Mouse (Mus musculus) CH12.LX (cell line): ENCODE results near the gene Apoc2. TPM values are rescaled to one million over a fixed set of nuclear protein-coding genes. Genes with fewer than 3 reads are reported as not detected.
A peak's percentile ranks its signal among the peaks of the same experiment; 100 is the strongest.

Experiments used
- DNase-seq: peaks from one replicate; pipeline ENCODE4 v3.0.0-alpha.2; 2013; ENCODE audit errors: extremely low read depth
- H3K27ac ChIP-seq: 2 replicates; pipeline ENCODE4 v1.5.1; 2012; ENCODE audit warnings: low read depth, mild to moderate bottlenecking, control low read depth, moderate library complexity; ENCODE audit not compliant: insufficient read depth
- H3K27me3 ChIP-seq: replicated peaks from 2 replicates; pipeline ENCODE3; 2012; ENCODE audit warnings: inconsistent platforms
- H3K36me3 ChIP-seq, 2 experiments: replicated peaks in 1 of 2; 2 replicates each; pipeline versions ENCODE3 to v1.6.1; 2012; ENCODE audit warnings: inconsistent platforms in 1 of 2, low read length in 1 of 2, mild to moderate bottlenecking in 1 of 2, mixed read lengths in 1 of 2, moderate library complexity in 1 of 2; ENCODE audit not compliant: control insufficient read depth in 1 of 2, insufficient read depth in 1 of 2
- H3K4me1 ChIP-seq, 2 experiments: 2 replicates each; pipeline ENCODE4 v1.6.1; 2012; ENCODE audit warnings: inconsistent platforms in 1 of 2, moderate library complexity in 1 of 2; ENCODE audit not compliant: insufficient read depth in 2 of 2, control insufficient read depth in 1 of 2
- H3K4me2 ChIP-seq: 2 replicates; pipeline ENCODE4 v1.6.1; 2012; ENCODE audit warnings: low read depth, mild to moderate bottlenecking, control low read depth; ENCODE audit not compliant: poor library complexity, insufficient read depth, severe bottlenecking
- H3K4me3 ChIP-seq, 3 experiments: fragments of 150-350 bp in 1 of 3; sonication (generic) in 1 of 3; replicated peaks in 1 of 3; 2 replicates each; pipeline versions ENCODE3 to v1.5.1; 2011 to 2012; ENCODE audit warnings: low read depth in 2 of 3, low read length in 2 of 3, mild to moderate bottlenecking in 2 of 3, moderate library complexity in 2 of 3, control low read depth in 1 of 3, improper control_type of control experiment in 1 of 3, inconsistent platforms in 1 of 3, mixed read lengths in 1 of 3; ENCODE audit not compliant: poor library complexity in 1 of 3
- H3K79me2 ChIP-seq: replicated peaks from 2 replicates; pipeline ENCODE4 v1.6.1; 2012; ENCODE audit warnings: mild to moderate bottlenecking, moderate library complexity; ENCODE audit not compliant: control insufficient read depth, poor library complexity, insufficient read depth, severe bottlenecking; ENCODE audit errors: extremely low read depth
- H3K9ac ChIP-seq: 2 replicates; pipeline ENCODE4 v1.6.1; 2012; ENCODE audit warnings: low read depth, mild to moderate bottlenecking, control low read depth, moderate library complexity; ENCODE audit not compliant: insufficient read depth
- H3K9me3 ChIP-seq: replicated peaks from 2 replicates; pipeline ENCODE3; 2012; ENCODE audit warnings: low read length, inconsistent platforms, mixed read lengths
- BHLHE40 ChIP-seq: IDR thresholded peaks from 2 replicates; pipeline ENCODE4 v1.6.1; 2011; ENCODE audit warnings: mild to moderate bottlenecking, low read depth, low read length, improper control_type of control experiment
- ELF1 ChIP-seq: IDR thresholded peaks from 2 replicates; pipeline ENCODE4 v1.6.1; 2014; ENCODE audit warnings: low read depth, mild to moderate bottlenecking, inconsistent platforms, low read length, improper control_type of control experiment
- EP300 ChIP-seq: IDR thresholded peaks from 2 replicates; pipeline ENCODE4 v1.6.1; 2011; ENCODE audit warnings: low read length, improper control_type of control experiment
- HCFC1 ChIP-seq: IDR thresholded peaks from 2 replicates; pipeline ENCODE4 v1.6.1; 2012; ENCODE audit warnings: low read depth, mild to moderate bottlenecking, inconsistent platforms, low read length, improper control_type of control experiment
- NRF1 ChIP-seq: IDR thresholded peaks from 2 replicates; pipeline ENCODE4 v1.6.1; 2014; ENCODE audit warnings: low read depth, mild to moderate bottlenecking, inconsistent platforms, low read length, improper control_type of control experiment, moderate library complexity
- PAX5 ChIP-seq: IDR thresholded peaks from 2 replicates; pipeline ENCODE4 v1.6.1; 2012; ENCODE audit warnings: low read length, inconsistent platforms, mixed read lengths
- RCOR1 ChIP-seq: conservative IDR thresholded peaks from 2 replicates; pipeline ENCODE4 v1.6.1; 2012; ENCODE audit warnings: low read depth, mild to moderate bottlenecking, inconsistent platforms, low read length, improper control_type of control experiment
- SIN3A ChIP-seq: IDR thresholded peaks from 2 replicates; pipeline ENCODE4 v1.6.1; 2012; ENCODE audit warnings: low read length, improper control_type of control experiment, inconsistent platforms
- ZC3H11A ChIP-seq: IDR thresholded peaks from 2 replicates; pipeline ENCODE4 v1.6.1; 2012; ENCODE audit warnings: low read depth, mild to moderate bottlenecking, inconsistent platforms, low read length, improper control_type of control experiment
- ZKSCAN1 ChIP-seq: IDR thresholded peaks from 2 replicates; pipeline ENCODE4 v1.6.1; 2012; ENCODE audit warnings: low read depth, inconsistent platforms, low read length, improper control_type of control experiment, borderline replicate concordance
- ZMIZ1 ChIP-seq: IDR thresholded peaks from 2 replicates; pipeline ENCODE4 v1.6.1; 2012; ENCODE audit warnings: low read depth, mild to moderate bottlenecking, inconsistent platforms, low read length, improper control_type of control experiment
- ZNF384 ChIP-seq: IDR thresholded peaks from 2 replicates; pipeline ENCODE4 v1.6.1; 2012; ENCODE audit warnings: low read depth, low read length, improper control_type of control experiment, inconsistent platforms
- dilution Hi-C: fragments of 300-500 bp; cut with MboI; formaldehyde crosslinking; loops from 2 replicates; pipeline ENCODE4 v1.14.3; 2020; ENCODE audit warnings: low sequenced_read_pairs; ENCODE audit not compliant: extremely low pct_unique_long_range_greater_than_20kb, extremely low pct_ligation_motif_present
- in situ Hi-C: fragments of 300-500 bp; cut with MboI; formaldehyde crosslinking; loops from 3 replicates; pipeline ENCODE4 v1.14.3; 2019; ENCODE audit warnings: low sequenced_read_pairs, low pct_ligation_motif_present, low pct_unique_long_range_greater_than_20kb, mixed read lengths
- polyA plus RNA-seq: library from polyadenylated mRNA; unstranded; fragments of >175 nt; gene quantifications from 2 replicates; pipeline ENCODE4 v1.2.1, GENCODE M21; 2012; ENCODE audit warnings: low read depth; ENCODE audit not compliant: insufficient read length
- total RNA-seq, 2 experiments: library from RNA; depleted of rRNA; stranded (reverse); fragments of 300-350 nt in 1 of 2; fragments of >200 nt in 1 of 2; gene quantifications; 2 replicates each; pipeline ENCODE4 v1.2.3; 2012 to 2014

The Apoc2 gene
- total and polyA plus RNA-seq, 3 experiments = not detected

- dilution Hi-C loops = no loop called here
- no peaks in the 10 kb centered on the region for H3K9me3 ChIP-seq
- no peak overlapping the region for H3K27ac ChIP-seq
- H3K79me2 ChIP-seq = no peaks in the 10 kb centered on the region
- no peak overlapping the region for H3K9ac ChIP-seq
- H3K4me2 ChIP-seq = no peak overlapping the region
- DNase-seq = no peak
- H3K36me3 ChIP-seq = no peaks in the 10 kb centered on the region
- no peaks in the 10 kb centered on the region for H3K27me3 ChIP-seq
- peaks cover 2 to 18% of the 10 kb centered on the region in 2 experiments; a peak in 3 of 4 replicates for H3K4me1 ChIP-seq
- TF ChIP-seq PAX5 = no peak
- no peak overlapping the region for H3K4me3 ChIP-seq
- in situ Hi-C loops = no loop called here
These were observed 8.8 kb upstream of the Apoc2 start for GRCm38 (mm10) chr7:19686521-19686920.

- no peaks in the 10 kb centered on the region for H3K9me3 ChIP-seq
- no peaks in the 10 kb centered on the region for H3K79me2 ChIP-seq
- H3K4me2 ChIP-seq = no peak overlapping the region
- H3K36me3 ChIP-seq = no peaks in the 10 kb centered on the region
- no peak overlapping the region for H3K27ac ChIP-seq
- no peak overlapping the region for H3K4me3 ChIP-seq
- H3K9ac ChIP-seq = no peak overlapping the region
- no peak for DNase-seq
- in situ Hi-C loops = no loop called here
- H3K4me1 ChIP-seq = peaks cover 2 to 18% of the 10 kb centered on the region in 2 experiments; a peak in 3 of 4 replicates
- TF ChIP-seq ZMIZ1 (no peak), SIN3A (no peak), RCOR1 (no peak), ZC3H11A (no peak), ZKSCAN1 (no peak), ELF1 (no peak), NRF1 (no peak)
- dilution Hi-C loops = no loop called here
- H3K27me3 ChIP-seq = no peaks in the 10 kb centered on the region
These were observed 7.6 kb upstream of the Apoc2 start for GRCm38 (mm10) chr7:19685374-19685773.

DNA sequence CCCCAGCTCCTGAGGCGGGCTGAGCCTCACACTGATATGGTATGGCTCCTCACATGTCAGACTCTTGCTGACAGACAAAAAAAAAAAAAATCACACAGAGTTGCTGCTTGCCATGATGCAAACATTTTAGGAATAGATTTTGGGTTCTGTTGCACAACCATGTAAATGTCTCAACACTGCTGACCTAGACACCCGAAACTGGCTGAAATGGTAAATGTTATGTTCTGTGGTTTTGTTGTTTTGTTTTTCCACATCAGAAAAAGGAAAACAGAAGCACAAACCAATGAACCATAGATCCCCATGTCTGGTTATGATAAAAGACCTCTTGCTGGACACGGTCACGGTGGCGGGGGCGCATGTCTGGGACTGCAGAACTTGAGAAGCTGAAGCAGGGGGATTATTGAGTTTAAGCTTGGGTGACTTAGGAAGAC is 6.0 kb upstream of the Apoc2 start:
- H3K9me3 ChIP-seq = no peaks in the 10 kb centered on the region
- dilution Hi-C loops (no loop called here), in situ Hi-C loops (no loop called here)
- H3K36me3 ChIP-seq = no peaks in the 10 kb centered on the region
- TF ChIP-seq HCFC1 (no peak), EP300 (0 out of 2 replicates have a peak, but pooled peaks have one; percentile 22), ZNF384 (0 out of 2 replicates have a peak, but pooled peaks have one; percentile 29), BHLHE40 (no peak)
- H3K27me3 ChIP-seq = no peaks in the 10 kb centered on the region
- no peak for DNase-seq
- no peak overlapping the region for H3K9ac ChIP-seq
- H3K4me2 ChIP-seq = peak overlapping the region; percentile 22; the same call in 1 of the 2 replicates
- H3K79me2 ChIP-seq = no peaks in the 10 kb centered on the region
- H3K4me1 ChIP-seq = peaks cover 2 to 18% of the 10 kb centered on the region in 2 experiments; a peak in 3 of 4 replicates
- H3K27ac ChIP-seq = no peak overlapping the region
- H3K4me3 ChIP-seq = no peak overlapping the region
